Mouse (Mus musculus): Measurements from ENCODE around the gene Usp43. TPM values are rescaled to one million over a fixed set of nuclear protein-coding genes. Genes with fewer than 3 reads are reported as not detected.

Usp43 gene
- total and polyA plus RNA-seq, 3 experiments: not detected

- DNase-seq (ENCODE audit: extremely low read depth): no peak
- Histone ChIP-seq H3K4me3 (replicated peaks in 1 of 3; ENCODE audit: low read depth in 2 of 3, low read length in 2 of 3, poor library complexity in 1 of 3) (no peak overlapping the region), H3K4me2 (ENCODE audit: insufficient read depth, low read depth, poor library complexity, severe bottlenecking) (no peak overlapping the region), H3K9me3 (replicated peaks; ENCODE audit: low read length) (no peaks in the 10 kb centered on the region), H3K27ac (ENCODE audit: insufficient read depth, low read depth) (no peak overlapping the region), H3K9ac (ENCODE audit: insufficient read depth, low read depth) (no peak overlapping the region), H3K4me1 (ENCODE audit: control insufficient read depth in 1 of 2, insufficient read depth in 2 of 2) (peaks cover 3 to 31% of the 10 kb centered on the region in 2 experiments; a peak in 3 of 4 replicates), H3K36me3 (replicated peaks in 1 of 2; ENCODE audit: control insufficient read depth in 1 of 2, insufficient read depth in 1 of 2, low read length in 1 of 2) (no peaks in the 10 kb centered on the region), H3K79me2 (replicated peaks; ENCODE audit: control insufficient read depth, extremely low read depth, insufficient read depth, poor library complexity, severe bottlenecking) (no peaks in the 10 kb centered on the region), H3K27me3 (replicated peaks) (peaks cover 60% of the 10 kb centered on the region)
- dilution Hi-C loops (cut with MboI; ENCODE audit: extremely low pct_ligation_motif_present, extremely low pct_unique_long_range_greater_than_20kb, low sequenced_read_pairs) (no loop called here), in situ Hi-C loops (cut with MboI; ENCODE audit: low pct_ligation_motif_present, low pct_unique_long_range_greater_than_20kb, low sequenced_read_pairs) (no loop called here)
- TF ChIP-seq MAFK (IDR thresholded peaks at IDR 0.05; ENCODE audit: insufficient replicate concordance, low read length) (no peak), POLR2A (IDR thresholded peaks at IDR 0.05; ENCODE audit: low read depth, low read length) (no peak)
These were observed 1.6 kb downstream of the Usp43 start for GRCm38 (mm10) chr11:67920226-67920960.

GRCm38 (mm10) chr11:67919593-67919992 is 2.4 kb downstream of the Usp43 start:
- TF ChIP-seq GABPA (IDR thresholded peaks at IDR 0.05; ENCODE audit: insufficient replicate concordance, low read depth, low read length) (no peak), MAX (IDR thresholded peaks at IDR 0.05; ENCODE audit: low read length) (no peak), MXI1 (IDR thresholded peaks at IDR 0.05; ENCODE audit: low read depth, low read length) (no peak), NRF1 (IDR thresholded peaks at IDR 0.05; ENCODE audit: low read depth, low read length) (no peak), PAX5 (IDR thresholded peaks at IDR 0.05; ENCODE audit: low read length) (no peak), CTCF (conservative IDR thresholded peaks at IDR 0.05 in 1 of 2, IDR thresholded peaks at IDR 0.05 in 1 of 2; ENCODE audit: low read depth in 2 of 2, low read length in 2 of 2) (no peak)
- Histone ChIP-seq H3K9me3 (replicated peaks; ENCODE audit: low read length) (no peaks in the 10 kb centered on the region), H3K4me2 (ENCODE audit: insufficient read depth, low read depth, poor library complexity, severe bottlenecking) (no peak overlapping the region), H3K27me3 (replicated peaks) (peaks cover 65% of the 10 kb centered on the region), H3K4me3 (replicated peaks in 1 of 3; ENCODE audit: low read depth in 2 of 3, low read length in 2 of 3, poor library complexity in 1 of 3) (no peak overlapping the region), H3K36me3 (replicated peaks in 1 of 2; ENCODE audit: control insufficient read depth in 1 of 2, insufficient read depth in 1 of 2, low read length in 1 of 2) (no peaks in the 10 kb centered on the region), H3K79me2 (replicated peaks; ENCODE audit: control insufficient read depth, extremely low read depth, insufficient read depth, poor library complexity, severe bottlenecking) (no peaks in the 10 kb centered on the region), H3K27ac (ENCODE audit: insufficient read depth, low read depth) (no peak overlapping the region), H3K4me1 (ENCODE audit: control insufficient read depth in 1 of 2, insufficient read depth in 2 of 2) (peaks cover 0 to 31% of the 10 kb centered on the region in 2 experiments; a peak in 2 of 4 replicates), H3K9ac (ENCODE audit: insufficient read depth, low read depth) (no peak overlapping the region)
- in situ Hi-C loops (cut with MboI; ENCODE audit: low pct_ligation_motif_present, low pct_unique_long_range_greater_than_20kb, low sequenced_read_pairs) (no loop called here), dilution Hi-C loops (cut with MboI; ENCODE audit: extremely low pct_ligation_motif_present, extremely low pct_unique_long_range_greater_than_20kb, low sequenced_read_pairs) (no loop called here)
- DNase-seq (ENCODE audit: extremely low read depth): no peak

GRCm38 (mm10) chr11:67917126-67917525 is 4.8 kb downstream of the Usp43 start:
- no peak overlapping the region for H3K27ac ChIP-seq (ENCODE audit: insufficient read depth, low read depth)
- H3K4me2 ChIP-seq (ENCODE audit: insufficient read depth, low read depth, poor library complexity, severe bottlenecking): no peak overlapping the region
- peaks cover 70% of the 10 kb centered on the region for H3K27me3 ChIP-seq (replicated peaks)
- no peaks in the 10 kb centered on the region for H3K9me3 ChIP-seq (replicated peaks; ENCODE audit: low read length)
- no peak for DNase-seq (ENCODE audit: extremely low read depth)
- no peak overlapping the region for H3K4me3 ChIP-seq (replicated peaks in 1 of 3; ENCODE audit: low read depth in 2 of 3, low read length in 2 of 3, poor library complexity in 1 of 3)
- no peaks in the 10 kb centered on the region for H3K79me2 ChIP-seq (replicated peaks; ENCODE audit: control insufficient read depth, extremely low read depth, insufficient read depth, poor library complexity, severe bottlenecking)
- no peak overlapping the region for H3K9ac ChIP-seq (ENCODE audit: insufficient read depth, low read depth)
- in situ Hi-C loops (cut with MboI; ENCODE audit: low pct_ligation_motif_present, low pct_unique_long_range_greater_than_20kb, low sequenced_read_pairs): no loop called here
- H3K36me3 ChIP-seq (replicated peaks in 1 of 2; ENCODE audit: control insufficient read depth in 1 of 2, insufficient read depth in 1 of 2, low read length in 1 of 2): no peaks in the 10 kb centered on the region
- TF ChIP-seq BHLHE40 (IDR thresholded peaks at IDR 0.05; ENCODE audit: low read depth, low read length) (no peak), GABPA (IDR thresholded peaks at IDR 0.05; ENCODE audit: insufficient replicate concordance, low read depth, low read length) (no peak), IRF4 (IDR thresholded peaks at IDR 0.05; ENCODE audit: low read depth, low read length) (no peak), ETS1 (conservative IDR thresholded peaks at IDR 0.05; ENCODE audit: low read depth, low read length) (no peak), CTCF (conservative IDR thresholded peaks at IDR 0.05 in 1 of 2, IDR thresholded peaks at IDR 0.05 in 1 of 2; ENCODE audit: low read depth in 2 of 2, low read length in 2 of 2) (no peak), MAX (IDR thresholded peaks at IDR 0.05; ENCODE audit: low read length) (no peak), RCOR1 (conservative IDR thresholded peaks at IDR 0.05; ENCODE audit: low read depth, low read length) (no peak), USF2 (conservative IDR thresholded peaks at IDR 0.05; ENCODE audit: low read depth, low read length) (no peak), TBP (conservative IDR thresholded peaks at IDR 0.05; ENCODE audit: low read depth, low read length) (no peak), CHD2 (IDR thresholded peaks at IDR 0.05; ENCODE audit: low read length) (no peak), MAZ (IDR thresholded peaks at IDR 0.05; ENCODE audit: low read depth, low read length) (no peak), NELFE (IDR thresholded peaks at IDR 0.05; ENCODE audit: low read depth, low read length) (no peak), POLR2A (IDR thresholded peaks at IDR 0.05; ENCODE audit: low read depth, low read length) (no peak), RAD21 (IDR thresholded peaks at IDR 0.05; ENCODE audit: low read depth, low read length) (no peak), TCF12 (IDR thresholded peaks at IDR 0.05; ENCODE audit: low read depth, low read length) (no peak), MEF2A (IDR thresholded peaks at IDR 0.05; ENCODE audit: borderline replicate concordance, low read depth, low read length) (no peak)
- peaks cover 0 to 22% of the 10 kb centered on the region in 2 experiments; a peak in 2 of 4 replicates for H3K4me1 ChIP-seq (ENCODE audit: control insufficient read depth in 1 of 2, insufficient read depth in 2 of 2)
- dilution Hi-C loops (cut with MboI; ENCODE audit: extremely low pct_ligation_motif_present, extremely low pct_unique_long_range_greater_than_20kb, low sequenced_read_pairs): no loop called here
